Mouse (Mus musculus): ENCODE results near the gene Gyg. TPM values are rescaled to one million over a fixed set of nuclear protein-coding genes. Genes with fewer than 3 reads are reported as not detected.

The Gyg gene
- total RNA-seq (2021) = 10 to 100 TPM; 52.5 to 56.4 TPM

DNA sequence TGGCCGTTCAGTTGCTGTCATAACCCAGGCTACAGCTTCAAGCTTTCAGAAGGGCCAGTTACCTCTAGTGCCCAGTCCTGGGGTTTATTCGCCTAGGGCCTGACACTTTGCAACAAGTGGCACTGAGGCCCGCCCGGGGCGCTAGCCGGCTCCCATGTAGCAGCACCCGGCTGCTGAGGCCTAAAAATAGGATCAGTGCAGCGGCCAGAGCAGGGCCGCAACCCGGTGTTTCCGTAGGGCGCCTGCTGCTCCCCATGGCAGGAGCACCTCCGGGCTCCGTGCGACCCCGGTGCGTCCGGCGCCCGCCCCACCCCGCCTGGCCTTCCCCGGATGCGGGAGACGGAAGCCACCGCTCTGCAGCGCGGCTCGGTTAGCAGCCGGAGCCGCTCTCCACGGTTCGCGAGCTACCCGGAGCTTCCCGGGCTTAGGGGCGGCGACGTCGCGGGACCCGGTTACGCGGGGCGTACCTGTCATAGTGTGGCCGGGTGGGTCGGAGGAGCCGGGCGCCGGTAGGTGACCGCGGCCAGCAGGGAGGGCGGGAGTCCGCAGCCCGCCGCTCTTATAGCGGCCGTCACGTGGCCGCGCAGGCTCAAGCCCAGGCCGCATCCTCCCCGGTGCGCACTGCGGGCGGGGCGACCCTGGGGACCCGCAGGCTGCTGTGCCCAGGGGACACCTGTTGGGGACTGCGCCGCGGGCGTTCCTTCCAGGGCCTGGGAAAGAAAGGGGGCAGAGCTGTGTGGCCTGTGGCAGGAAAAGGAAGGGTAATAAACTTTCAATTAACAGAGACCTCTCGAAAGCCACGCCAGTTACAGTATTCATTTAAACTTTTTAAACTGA, at the start of gene Gyg:
Gene Gyg, minus strand, starts transcription at position 787 of the 837 bp plus-strand sequence.
- DNase-seq = peak; percentile 37
- intact Hi-C loops (cut with DNase I) = no loop called here

- intact Hi-C loops (cut with DNase I) = loop anchor here (5.0 kb wide), 1 partner anchor 297 kb away; no protein-coding TSS in a partner anchor
- DNase-seq = peak; percentile 53
These were observed 43.8 kb upstream of the Gyg start for GRCm38 (mm10) chr3:20198869-20199268.

GRCm38 (mm10) chr3:20197878-20198277, 42.8 kb upstream of the Gyg start:
- intact Hi-C loops (cut with DNase I) = loop anchor here (5.0 kb wide), 1 partner anchor 296 kb away; no protein-coding TSS in a partner anchor
- no peak for DNase-seq

DNA sequence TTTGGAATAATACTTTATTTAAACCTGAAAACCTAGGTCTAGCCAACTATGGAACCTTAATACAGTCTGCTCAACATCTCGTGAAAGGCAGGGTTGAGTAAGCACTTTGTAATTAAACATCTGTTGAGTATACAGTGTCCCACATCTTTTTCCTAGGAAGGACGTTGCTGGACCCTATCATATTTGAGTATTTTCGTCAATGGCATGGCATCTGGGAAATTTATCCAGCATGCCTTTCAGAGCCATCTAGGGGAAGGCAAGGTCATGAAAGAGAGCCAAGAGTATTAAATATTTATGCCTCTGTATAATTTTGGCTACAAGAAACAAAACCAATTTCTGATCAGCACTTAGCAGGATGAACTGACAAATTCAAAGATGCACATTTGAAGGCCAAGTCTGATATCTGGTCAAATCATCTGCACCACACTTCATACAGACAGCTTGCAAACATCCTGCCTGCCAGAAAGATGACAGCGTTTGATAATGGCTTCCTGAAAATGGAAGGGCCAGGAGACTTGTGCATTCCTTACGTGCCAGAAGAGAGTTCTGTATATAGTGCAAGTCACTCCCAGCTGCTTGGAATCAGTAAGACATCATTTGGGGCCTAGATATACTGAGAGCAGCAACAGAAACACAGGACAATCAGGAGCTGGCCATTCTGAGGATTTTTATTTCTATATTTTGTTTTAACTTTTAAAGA, 34.0 kb upstream of the Gyg start:
- DNase-seq = no peak
- intact Hi-C loops (cut with DNase I) = no loop called here

- intact Hi-C loops (cut with DNase I) = no loop called here
- DNase-seq = no peak
These were observed 17.3 kb upstream of the Gyg start for GRCm38 (mm10) chr3:20172394-20172793.

DNA sequence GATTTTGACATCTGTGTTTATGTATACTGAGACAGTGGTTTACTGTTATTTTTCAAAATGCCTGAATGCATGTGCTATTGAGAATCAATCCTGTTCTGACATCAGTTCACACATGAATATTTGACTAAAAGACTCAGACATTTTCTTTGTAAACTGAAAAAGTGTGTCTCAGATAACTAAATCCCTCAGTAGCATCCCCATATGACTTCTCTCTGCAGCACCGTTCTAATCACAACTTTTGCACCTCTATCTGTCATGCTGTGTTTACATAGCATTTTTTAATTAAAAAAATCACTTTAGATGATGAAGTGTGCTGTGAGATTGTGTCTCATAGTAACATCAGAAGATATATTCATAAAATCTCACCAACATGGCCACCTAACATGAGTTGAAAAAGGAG, 12.4 kb upstream of the Gyg start:
- intact Hi-C loops (cut with DNase I) = no loop called here
- no peak for DNase-seq

DNA sequence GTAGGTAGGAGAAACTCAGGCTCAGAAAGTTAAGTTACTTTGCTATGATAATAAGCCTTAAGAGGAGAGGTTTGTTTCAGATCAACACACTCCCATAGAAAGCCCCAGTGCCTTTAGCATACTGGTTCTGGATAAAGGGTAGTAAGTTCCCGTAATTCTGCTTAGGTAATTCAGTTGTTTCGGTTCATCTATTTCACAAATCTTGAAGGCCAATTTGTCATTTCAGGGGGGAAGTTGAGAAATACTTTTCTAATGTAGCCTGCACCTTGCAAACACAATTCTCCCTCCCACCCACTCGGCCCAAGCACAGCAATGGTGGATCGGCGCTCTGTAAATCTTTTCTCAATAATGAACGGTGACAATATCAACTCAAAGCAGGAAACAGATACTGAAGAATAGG, 359 bp upstream of the Gyg start:
- DNase-seq = no peak
- intact Hi-C loops (cut with DNase I) = no loop called here

- intact Hi-C loops (cut with DNase I) = no loop called here
- DNase-seq = no peak
These were observed 3.5 kb downstream of the Gyg start for GRCm38 (mm10) chr3:20151651-20152050.

DNA sequence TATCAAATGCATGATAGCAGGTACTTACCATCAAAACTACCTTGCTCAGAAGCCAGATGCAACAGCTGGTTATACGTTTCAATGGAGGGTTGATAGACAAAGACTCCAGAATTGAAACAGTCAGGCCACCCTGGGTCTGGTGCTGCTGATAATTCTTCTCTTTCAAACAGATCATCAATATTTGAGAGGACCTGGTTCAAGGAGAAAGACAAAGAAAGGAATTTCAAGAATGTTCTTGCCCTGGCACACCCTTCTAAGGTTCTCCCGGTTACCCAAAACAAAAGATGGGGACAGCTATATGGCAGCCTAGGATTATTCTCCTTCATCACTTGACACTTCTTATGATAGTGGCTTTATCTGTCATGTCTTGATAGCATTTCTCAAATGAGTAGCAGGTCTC, 4.6 kb downstream of the Gyg start:
- DNase-seq = no peak
- intact Hi-C loops (cut with DNase I) = no loop called here

- intact Hi-C loops (cut with DNase I) = no loop called here
- no peak for DNase-seq
These were observed 7.5 kb downstream of the Gyg start for GRCm38 (mm10) chr3:20147647-20148046.

- DNase-seq = no peak
- intact Hi-C loops (cut with DNase I) = no loop called here
These were observed 8.2 kb downstream of the Gyg start for GRCm38 (mm10) chr3:20146884-20147395.

DNA sequence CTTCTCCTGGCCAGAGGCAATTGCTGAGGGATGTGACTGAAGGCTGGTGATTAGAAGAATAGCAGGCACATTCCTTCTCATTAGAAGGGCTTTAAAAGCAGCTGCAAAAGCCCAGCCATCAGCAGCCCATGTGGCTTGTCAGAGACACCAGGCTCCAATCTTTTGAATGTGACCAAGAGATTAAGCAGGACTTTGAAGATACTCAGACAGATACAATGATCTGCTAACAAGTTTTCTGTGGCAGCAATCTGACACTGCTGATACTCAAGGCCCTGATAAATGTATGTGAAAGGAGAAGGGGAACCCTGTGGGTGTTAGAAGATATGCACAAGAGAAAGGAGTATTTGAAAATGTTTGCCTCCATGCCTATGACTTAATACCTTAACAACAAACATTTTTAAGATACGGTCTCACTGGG, 9.4 kb downstream of the Gyg start:
- no peak for DNase-seq
- intact Hi-C loops (cut with DNase I) = no loop called here

GRCm38 (mm10) chr3:20144401-20144800, 10.7 kb downstream of the Gyg start:
- intact Hi-C loops (cut with DNase I) = no loop called here
- DNase-seq = no peak

GRCm38 (mm10) chr3:20143726-20144125, 11.4 kb downstream of the Gyg start:
- DNase-seq = no peak
- intact Hi-C loops (cut with DNase I) = no loop called here

DNA sequence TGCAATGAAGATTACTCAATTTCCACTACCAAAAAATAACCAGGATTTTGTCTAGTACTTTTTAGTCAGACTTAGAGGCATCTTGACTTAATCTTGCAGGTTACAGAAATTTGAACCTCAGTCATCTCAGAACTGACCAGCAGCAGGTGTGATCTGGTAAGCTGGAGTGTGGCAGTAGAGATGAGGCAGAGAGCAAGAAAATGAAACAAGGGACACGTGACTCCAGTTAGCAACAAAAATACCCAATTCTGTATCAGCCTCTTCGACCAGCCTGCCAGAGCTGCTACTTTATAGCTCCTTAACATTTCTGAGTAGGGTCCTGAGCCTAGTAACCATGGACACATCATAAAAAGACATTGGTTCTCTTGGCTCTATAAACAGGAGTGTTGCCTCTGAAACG, 12.5 kb downstream of the Gyg start:
- no peak for DNase-seq
- intact Hi-C loops (cut with DNase I) = no loop called here

- intact Hi-C loops (cut with DNase I) = no loop called here
- no peak for DNase-seq
These were observed 13.0 kb downstream of the Gyg start for GRCm38 (mm10) chr3:20142101-20142500.

GRCm38 (mm10) chr3:20141679-20142078, 13.4 kb downstream of the Gyg start:
- intact Hi-C loops (cut with DNase I) = no loop called here

DNA sequence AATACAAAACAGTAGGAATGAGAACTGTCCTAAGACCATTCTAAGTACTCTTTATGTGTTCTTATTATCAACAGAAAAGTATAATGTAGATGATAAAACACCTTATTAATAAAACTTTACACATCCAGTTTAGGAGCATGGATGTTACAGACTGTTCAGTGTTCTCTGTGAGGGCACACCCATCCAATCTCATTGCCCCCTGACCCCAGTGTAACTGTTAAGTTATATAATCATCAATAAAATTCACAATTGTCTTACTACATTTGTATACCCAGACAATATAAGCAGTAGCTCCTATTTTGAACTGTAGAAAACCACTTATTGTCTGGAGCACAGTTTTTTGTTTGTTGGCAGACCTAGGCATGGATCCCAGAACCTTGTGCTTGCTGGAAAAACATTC, 13.9 kb downstream of the Gyg start:
- intact Hi-C loops (cut with DNase I) = no loop called here
- DNase-seq = no peak

More at GRCm38 (mm10) chr3:20141679-20142078, 13.4 kb downstream of the Gyg start:
- DNase-seq = no peak

- no peak for DNase-seq
- intact Hi-C loops (cut with DNase I) = no loop called here
These were observed 18.1 kb downstream of the Gyg start for GRCm38 (mm10) chr3:20136868-20137581.

DNA sequence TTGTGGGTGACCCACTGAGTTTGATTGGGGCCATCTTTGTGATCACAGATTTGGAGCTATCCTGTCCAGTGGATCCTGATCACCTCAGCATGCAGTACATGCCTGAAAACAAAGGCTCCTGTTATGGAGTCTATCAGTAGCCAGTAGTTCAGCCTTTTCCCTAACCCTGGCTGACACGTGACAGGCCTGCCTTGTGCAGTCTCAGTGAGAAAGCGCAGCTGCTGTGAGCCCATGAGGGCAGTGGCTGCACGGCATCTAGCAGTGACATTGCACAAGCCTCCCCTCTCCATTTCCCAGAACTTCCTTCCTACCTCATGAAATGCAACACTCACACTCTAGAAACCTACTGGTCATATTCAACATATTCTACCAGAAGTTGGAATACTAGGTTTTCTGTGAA, 20.6 kb downstream of the Gyg start:
- intact Hi-C loops (cut with DNase I) = no loop called here
- DNase-seq = no peak

- intact Hi-C loops (cut with DNase I) = no loop called here
- DNase-seq = no peak
These were observed 21.4 kb downstream of the Gyg start for GRCm38 (mm10) chr3:20133745-20134144.
